Mouse (Mus musculus) myocyte (in vitro differentiated cells): ENCODE results near the gene Ifitm10. TPM values are rescaled to one million over a fixed set of nuclear protein-coding genes. Genes with fewer than 3 reads are reported as not detected.
"Not testable (repeated sequence)": the region's sequence is repeated elsewhere in the genome, so short reads cannot be mapped to it uniquely, and the experiment has no call there.

Source experiments
- H3K27me3 ChIP-seq: one replicate; pipeline ENCODE4 v1.6.1; 2011; ENCODE audit not compliant: control insufficient read depth, insufficient read depth, insufficient read length
- H3K36me3 ChIP-seq: one replicate; pipeline ENCODE4 v1.6.1; 2011; ENCODE audit not compliant: control insufficient read depth, insufficient read depth
- H3K4me2 ChIP-seq: one replicate; pipeline ENCODE4 v1.6.1; 2011; ENCODE audit warnings: low read depth, control low read depth
- H3K4me3 ChIP-seq: one replicate; pipeline ENCODE4 v1.5.1; 2011; ENCODE audit warnings: mild to moderate bottlenecking, control low read depth, moderate library complexity
- H3K79me2 ChIP-seq: one replicate; pipeline ENCODE4 v1.6.1; 2011; ENCODE audit not compliant: control insufficient read depth, insufficient read depth
- H3ac ChIP-seq: one replicate; pipeline ENCODE4 v1.6.1; 2011; ENCODE audit not compliant: control insufficient read depth, insufficient read length
- CEBPB ChIP-seq: IDR thresholded peaks from 2 replicates; pipeline ENCODE4 v1.6.1; 2011; ENCODE audit warnings: mild to moderate bottlenecking, moderate library complexity; ENCODE audit not compliant: poor library complexity, insufficient read depth, severe bottlenecking
- E2F4 ChIP-seq: IDR thresholded peaks from one replicate; pipeline ENCODE4 v1.6.1; 2011; ENCODE audit warnings: mild to moderate bottlenecking, control low read depth, moderate library complexity; ENCODE audit not compliant: insufficient read depth
- MAX ChIP-seq: IDR thresholded peaks from one replicate; pipeline ENCODE4 v1.6.1; 2011; ENCODE audit warnings: low read depth, mild to moderate bottlenecking, control low read depth
- MYOD1 ChIP-seq, 3 experiments: IDR thresholded peaks; one replicate each; pipeline ENCODE4 v1.6.1; 2011; ENCODE audit warnings: control low read depth in 2 of 3, low read depth in 2 of 3, mild to moderate bottlenecking in 2 of 3, moderate library complexity in 1 of 3; ENCODE audit not compliant: insufficient read length in 2 of 3, control insufficient read depth in 1 of 3
- MYOG ChIP-seq, 3 experiments: IDR thresholded peaks; one replicate each; pipeline ENCODE4 v1.6.1; 2011; ENCODE audit warnings: control low read depth in 2 of 3, low read depth in 2 of 3, mild to moderate bottlenecking in 2 of 3; ENCODE audit not compliant: insufficient read length in 2 of 3, control insufficient read depth in 1 of 3, insufficient read depth in 1 of 3
- POLR2A ChIP-seq: IDR thresholded peaks from one replicate; pipeline ENCODE4 v1.6.1; 2011; ENCODE audit warnings: low read depth, mild to moderate bottlenecking, control low read depth, moderate library complexity; ENCODE audit not compliant: insufficient read length
- POLR2AphosphoS2 ChIP-seq: IDR thresholded peaks from one replicate; pipeline ENCODE4 v1.6.1; 2011; ENCODE audit warnings: low read depth, control low read depth; ENCODE audit not compliant: insufficient read length
- REST ChIP-seq: IDR thresholded peaks from one replicate; pipeline ENCODE4 v1.6.1; 2011; ENCODE audit warnings: mild to moderate bottlenecking, control low read depth, moderate library complexity; ENCODE audit not compliant: insufficient read depth, insufficient read length
- SRF ChIP-seq: IDR thresholded peaks from one replicate; pipeline ENCODE4 v1.6.1; 2011; ENCODE audit warnings: low read depth; ENCODE audit not compliant: control insufficient read depth, insufficient read length
- TCF12 ChIP-seq: IDR thresholded peaks from one replicate; pipeline ENCODE4 v1.6.1; 2011; ENCODE audit warnings: mild to moderate bottlenecking, control low read depth; ENCODE audit not compliant: poor library complexity, insufficient read depth, severe bottlenecking
- TCF3 ChIP-seq: IDR thresholded peaks from one replicate; pipeline ENCODE4 v1.6.1; 2011; ENCODE audit warnings: low read depth, control low read depth; ENCODE audit not compliant: insufficient read length
- USF1 ChIP-seq: IDR thresholded peaks from one replicate; pipeline ENCODE4 v1.6.1; 2011; ENCODE audit warnings: low read depth, mild to moderate bottlenecking, control low read depth, moderate library complexity
- polyA plus RNA-seq: library from polyadenylated mRNA; unstranded; fragments of >200 nt; fragmentation: generic; extraction: Trizol; gene quantifications from one replicate; pipeline ENCODE4 v1.2.1, GENCODE M21; 2012; ENCODE audit warnings: missing spikeins

The Ifitm10 gene
- polyA plus RNA-seq, 1 experiment: 5.4 TPM

DNA sequence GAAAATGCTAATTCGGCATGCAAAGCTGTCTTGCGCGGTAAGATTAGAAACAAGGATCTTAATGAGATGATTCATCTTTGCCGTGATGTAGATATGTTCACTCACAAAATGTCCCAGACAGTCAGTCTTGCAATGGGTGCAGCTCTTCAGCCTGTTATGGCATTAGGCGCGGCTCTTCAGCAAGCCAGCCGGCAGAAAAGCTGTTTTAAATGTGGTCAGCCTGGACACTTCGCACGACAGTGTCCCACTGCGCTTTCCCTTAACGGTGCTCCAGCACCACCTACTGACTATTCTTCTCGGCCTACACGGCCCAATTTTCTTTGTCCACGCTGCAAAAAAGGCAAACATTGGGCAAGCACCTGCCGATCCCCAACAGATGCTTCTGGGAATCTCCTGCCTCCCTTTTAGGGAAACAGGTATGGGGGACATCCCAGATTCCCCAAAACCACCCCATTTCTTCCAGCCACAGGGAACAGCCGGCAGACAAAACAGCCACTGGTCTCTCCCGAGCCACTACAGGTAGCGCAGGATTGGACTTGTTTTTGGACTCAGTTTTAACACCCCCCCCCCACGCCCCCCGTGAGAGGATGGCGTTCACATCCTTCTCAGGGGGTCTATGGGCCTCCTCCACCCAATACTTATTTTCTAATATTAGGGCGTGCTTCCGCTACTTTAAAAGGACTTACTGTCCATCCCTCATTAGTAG lies 88.3 kb downstream of the Ifitm10 start:
- no peaks in the 10 kb centered on the region for H3K36me3 ChIP-seq
- no peaks in the 10 kb centered on the region for H3K79me2 ChIP-seq
- peak overlapping the region; percentile 49 for H3K4me3 ChIP-seq
- peak overlapping the region; percentile 99 for H3K4me2 ChIP-seq
- H3ac ChIP-seq: no peak overlapping the region
- TF ChIP-seq MAX (no peak), E2F4 (no peak), MYOD1 (IDR thresholded peaks at IDR 0.05; ENCODE audit: control insufficient read depth in 1 of 3, insufficient read length in 2 of 3, low read depth in 2 of 3) (no peak), MYOG (IDR thresholded peaks at IDR 0.05; ENCODE audit: control insufficient read depth in 1 of 3, insufficient read depth in 1 of 3, insufficient read length in 2 of 3, low read depth in 2 of 3) (no peak), SRF (no peak), CEBPB (no peak), TCF3 (no peak), POLR2AphosphoS2 (no peak), POLR2A (no peak), TCF12 (no peak), REST (no peak), USF1 (no peak)
- no peaks in the 10 kb centered on the region for H3K27me3 ChIP-seq

GRCm38 (mm10) chr7:142284615-142285080 lies 88.9 kb downstream of the Ifitm10 start:
- Histone ChIP-seq H3K79me2 (no peaks in the 10 kb centered on the region), H3ac (no peak overlapping the region), H3K27me3 (peaks cover 2% of the 10 kb centered on the region), H3K36me3 (no peaks in the 10 kb centered on the region), H3K4me3 (peak overlapping the region; percentile 49), H3K4me2 (peak overlapping the region; percentile 99)
- TF ChIP-seq CEBPB (no peak), POLR2AphosphoS2 (no peak), SRF (no peak), TCF3 (no peak), REST (no peak), USF1 (no peak), TCF12 (no peak), MYOG (IDR thresholded peaks at IDR 0.05; ENCODE audit: control insufficient read depth in 1 of 3, insufficient read depth in 1 of 3, insufficient read length in 2 of 3, low read depth in 2 of 3) (no peak), POLR2A (no peak), MAX (no peak), E2F4 (no peak), MYOD1 (IDR thresholded peaks at IDR 0.05; ENCODE audit: control insufficient read depth in 1 of 3, insufficient read length in 2 of 3, low read depth in 2 of 3) (no peak)

DNA sequence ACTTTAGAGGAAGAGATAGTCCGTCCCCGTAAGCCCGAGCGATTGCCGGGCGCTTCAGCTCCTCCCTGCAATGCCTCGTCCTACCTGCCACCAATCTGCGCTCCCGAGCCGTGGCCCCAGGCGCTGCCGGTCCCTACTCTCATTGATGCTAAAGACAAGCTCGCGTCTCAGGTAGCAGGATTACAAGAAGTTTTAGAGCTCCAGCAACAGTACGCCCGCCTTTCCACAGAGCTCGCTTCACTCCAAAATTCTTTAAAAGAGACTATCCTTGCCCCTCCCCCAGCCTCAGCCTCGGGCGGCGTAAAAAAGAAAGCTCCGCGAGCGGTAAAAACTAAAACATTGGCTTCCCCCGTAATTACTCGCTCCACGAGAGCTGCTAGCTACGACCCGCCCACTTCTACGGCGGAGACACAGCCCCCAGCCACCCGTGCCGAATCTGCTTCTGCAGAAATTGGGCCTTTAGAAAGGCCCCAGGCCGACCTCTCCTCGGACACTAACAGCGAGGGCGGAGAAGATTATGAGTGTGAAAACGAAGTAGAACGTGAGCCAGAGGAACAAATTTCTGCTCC lies 89.4 kb downstream of the Ifitm10 start:
- TF ChIP-seq TCF3 (no peak), MAX (no peak), MYOG (IDR thresholded peaks at IDR 0.05; ENCODE audit: control insufficient read depth in 1 of 3, insufficient read depth in 1 of 3, insufficient read length in 2 of 3, low read depth in 2 of 3) (no peak)
- peaks cover 4% of the 10 kb centered on the region for H3K27me3 ChIP-seq
- H3K4me2 ChIP-seq: peak overlapping the region; percentile 99
- H3ac ChIP-seq: no peak overlapping the region
- no peaks in the 10 kb centered on the region for H3K36me3 ChIP-seq
- H3K79me2 ChIP-seq: no peaks in the 10 kb centered on the region
- peak overlapping the region; percentile 49 for H3K4me3 ChIP-seq

- H3K36me3 ChIP-seq, H3K4me3 ChIP-seq, H3ac ChIP-seq, H3K4me2 ChIP-seq, H3K27me3 ChIP-seq, H3K79me2 ChIP-seq: not testable (repeated sequence)
Observed at GRCm38 (mm10) chr7:142282847-142283246, 90.7 kb downstream of the Ifitm10 start.

DNA sequence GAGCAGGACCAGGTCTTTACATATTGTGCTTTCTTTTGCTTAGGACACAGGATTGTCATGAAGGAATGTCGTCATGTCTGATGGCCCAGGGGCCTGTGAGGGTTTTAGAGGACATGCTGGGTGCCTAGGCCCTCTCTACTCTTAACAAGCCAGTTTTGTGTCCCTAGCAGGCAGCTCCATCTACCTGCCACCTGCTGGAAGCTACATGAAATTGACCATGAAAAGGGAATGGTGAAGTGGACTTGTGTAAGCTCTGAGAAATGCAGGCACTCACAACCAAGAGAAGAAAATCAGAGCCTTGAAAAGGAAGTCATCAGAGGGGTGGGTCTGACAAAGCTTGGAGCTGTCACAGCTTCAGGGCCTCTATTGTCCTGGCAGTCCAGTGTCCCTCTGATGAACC lies 94.3 kb downstream of the Ifitm10 start:
- not testable (repeated sequence) for H3K79me2 ChIP-seq, H3K4me2 ChIP-seq, H3K36me3 ChIP-seq, H3K27me3 ChIP-seq, H3ac ChIP-seq, H3K4me3 ChIP-seq

DNA sequence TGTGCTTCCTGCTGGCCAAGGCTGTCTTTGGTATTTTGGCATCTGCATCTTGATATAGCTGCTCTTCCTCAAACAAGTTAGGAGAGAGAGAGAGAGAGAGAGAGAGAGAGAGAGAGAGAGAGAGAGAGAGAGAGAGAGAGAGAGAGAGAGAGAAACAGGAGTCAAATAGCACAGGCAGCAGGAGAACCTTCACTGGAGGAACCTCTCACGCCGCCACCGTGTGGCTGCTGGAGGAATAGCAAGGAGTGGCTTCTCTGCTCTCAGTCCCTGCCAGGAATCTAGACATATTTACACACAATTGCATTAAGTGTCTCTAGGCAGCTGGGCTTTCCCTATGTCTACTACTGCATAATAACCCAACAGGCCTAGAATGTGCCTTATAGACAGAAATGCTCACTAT lies 95.4 kb downstream of the Ifitm10 start:
- not testable (repeated sequence) for H3K4me3 ChIP-seq, H3ac ChIP-seq, H3K27me3 ChIP-seq, H3K36me3 ChIP-seq, H3K4me2 ChIP-seq, H3K79me2 ChIP-seq

Other genes with a start within 250 kb of the Ifitm10 start
- not detected for gene Gm39115, start 237.7 kb downstream of the Ifitm10 start, polyA plus RNA-seq
- gene Gm45337, start 229.1 kb downstream of the Ifitm10 start, polyA plus RNA-seq: not detected
- gene Gm29735, start 216.6 kb downstream of the Ifitm10 start, polyA plus RNA-seq: not detected
- not detected for gene Gm4553, start 208.0 kb downstream of the Ifitm10 start, polyA plus RNA-seq
- gene Krtap5-2, start 197.7 kb downstream of the Ifitm10 start, polyA plus RNA-seq: not detected
- not detected for gene Gm10153, start 183.4 kb downstream of the Ifitm10 start, polyA plus RNA-seq
- not detected for gene Krtap5-3, start 172.4 kb downstream of the Ifitm10 start, polyA plus RNA-seq
- gene Gm7579, start 161.9 kb downstream of the Ifitm10 start, polyA plus RNA-seq: not detected
- not detected for gene Krtap5-5, start 143.8 kb downstream of the Ifitm10 start, polyA plus RNA-seq
- not detected for gene Gm40460, start 132.7 kb downstream of the Ifitm10 start, polyA plus RNA-seq
- not detected for gene Gm2431, start 115.4 kb downstream of the Ifitm10 start, polyA plus RNA-seq
- not detected for gene Gm4559, start 99.4 kb downstream of the Ifitm10 start, polyA plus RNA-seq
- not detected for gene Krtap5-1, start 76.6 kb downstream of the Ifitm10 start, polyA plus RNA-seq
- not detected for gene Krtap5-4, start 70.2 kb downstream of the Ifitm10 start, polyA plus RNA-seq
- 0.31 TPM for gene Gm49369, start 8.9 kb upstream of the Ifitm10 start, polyA plus RNA-seq
- 887 TPM for gene Ctsd, start 14.3 kb upstream of the Ifitm10 start, polyA plus RNA-seq
- 14.5 TPM for gene Syt8, start 61.1 kb upstream of the Ifitm10 start, polyA plus RNA-seq
- 3,238 TPM for gene Tnni2, start 68.1 kb upstream of the Ifitm10 start, polyA plus RNA-seq
- 298 TPM for gene Lsp1, start 87.1 kb upstream of the Ifitm10 start, polyA plus RNA-seq
- 2,107 TPM for gene Tnnt3, start 125.1 kb upstream of the Ifitm10 start, polyA plus RNA-seq
- 73.3 TPM for gene Mrpl23, start 158.9 kb upstream of the Ifitm10 start, polyA plus RNA-seq